Mouse (Mus musculus): ENCODE results near the gene Kif13a.

Kif13a gene

GRCm38 (mm10) chr13:46776636-46777305 is 152.9 kb downstream of the Kif13a start:
- DNase-seq (ENCODE audit: low spot score) = no peak

GRCm38 (mm10) chr13:46774998-46775397 is 154.7 kb downstream of the Kif13a start:
- no peak for DNase-seq (ENCODE audit: low spot score)

GRCm38 (mm10) chr13:46772581-46772980 is 157.1 kb downstream of the Kif13a start:
- no peak for DNase-seq (ENCODE audit: low spot score)

GRCm38 (mm10) chr13:46765361-46765760 is 164.3 kb downstream of the Kif13a start:
- DNase-seq (ENCODE audit: low spot score) = no peak

GRCm38 (mm10) chr13:46763210-46763609 is 166.5 kb downstream of the Kif13a start:
- DNase-seq (ENCODE audit: low spot score) = no peak

- no peak for DNase-seq (ENCODE audit: low spot score)
Observed at GRCm38 (mm10) chr13:46760921-46761320, 168.7 kb downstream of the Kif13a start.

GRCm38 (mm10) chr13:46759281-46759809 is 170.3 kb downstream of the Kif13a start:
- no peak for DNase-seq (ENCODE audit: low spot score)

GRCm38 (mm10) chr13:46758627-46759026 is 171.0 kb downstream of the Kif13a start:
- DNase-seq (ENCODE audit: low spot score) = no peak

GRCm38 (mm10) chr13:46757946-46758345 is 171.7 kb downstream of the Kif13a start:
- no peak for DNase-seq (ENCODE audit: low spot score)

GRCm38 (mm10) chr13:46753294-46753693 is 176.4 kb downstream of the Kif13a start:
- no peak for DNase-seq (ENCODE audit: low spot score)

- no peak for DNase-seq (ENCODE audit: low spot score)
Observed at GRCm38 (mm10) chr13:46752566-46753229, 177.0 kb downstream of the Kif13a start.

- DNase-seq (ENCODE audit: low spot score) = no peak
Observed at GRCm38 (mm10) chr13:46748138-46748873, 181.4 kb downstream of the Kif13a start.

- no peak for DNase-seq (ENCODE audit: low spot score)
Observed at GRCm38 (mm10) chr13:46743821-46744220, 185.8 kb downstream of the Kif13a start.

- no peak for DNase-seq (ENCODE audit: low spot score)
Observed at GRCm38 (mm10) chr13:46742367-46742766, 187.3 kb downstream of the Kif13a start.

GRCm38 (mm10) chr13:46739426-46739825 is 190.2 kb downstream of the Kif13a start:
- DNase-seq (ENCODE audit: low spot score) = no peak

- no peak for DNase-seq (ENCODE audit: low spot score)
Observed at GRCm38 (mm10) chr13:46737482-46737881, 192.2 kb downstream of the Kif13a start.

GRCm38 (mm10) chr13:46736479-46736865 is 193.2 kb downstream of the Kif13a start:
- no peak for DNase-seq (ENCODE audit: low spot score)

GRCm38 (mm10) chr13:46735808-46736478 is 193.7 kb downstream of the Kif13a start:
- no peak for DNase-seq (ENCODE audit: low spot score)

GRCm38 (mm10) chr13:46735219-46735807 is 194.4 kb downstream of the Kif13a start:
- DNase-seq (ENCODE audit: low spot score) = no peak

GRCm38 (mm10) chr13:46729998-46730397 is 199.7 kb downstream of the Kif13a start:
- DNase-seq (ENCODE audit: low spot score) = no peak

GRCm38 (mm10) chr13:46728411-46728810 is 201.3 kb downstream of the Kif13a start:
- no peak for DNase-seq (ENCODE audit: low spot score)

- peak; percentile 99 for DNase-seq (ENCODE audit: low spot score)
Observed at GRCm38 (mm10) chr13:46727837-46728268, 201.8 kb downstream of the Kif13a start, which contains the start of gene Nup153. Gene Nup153, minus strand, starts transcription at chr13:46727940.

Measured in urinary bladder, postnatal 10 days (tissue).